Mouse (Mus musculus) thymus, postnatal 10 days (tissue): ENCODE measurements around the gene Taok3.
A peak's percentile ranks its signal among the peaks of the same experiment; 100 is the strongest.
"Not testable (repeated sequence)": the region's sequence is repeated elsewhere in the genome, so short reads cannot be mapped to it uniquely, and the experiment has no call there.

Experiments
- DNase-seq, 2 experiments: peaks; one replicate each; pipeline ENCODE4 v3.0.0; 2021; ENCODE audit warnings: low spot score in 2 of 2

Gene Taok3

DNA sequence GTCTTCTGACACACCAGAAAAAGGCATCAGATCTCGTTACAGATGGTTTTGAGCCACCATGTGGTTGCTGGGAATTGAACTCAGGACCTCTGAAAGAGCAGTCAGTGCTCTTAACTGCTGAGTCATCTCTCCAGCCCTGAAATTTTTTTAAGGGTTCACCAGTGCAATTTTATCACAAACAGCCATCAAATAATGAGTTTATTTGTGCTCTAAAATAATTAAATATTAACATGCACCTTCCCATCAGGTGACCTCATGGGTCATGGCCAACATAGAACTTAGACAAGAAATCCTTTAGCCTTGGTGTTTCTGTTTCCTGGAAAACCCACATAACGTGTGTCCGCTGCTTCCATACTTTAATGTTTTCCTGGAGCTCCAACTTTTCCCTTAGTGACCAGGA, 173.8 kb downstream of the Taok3 start:
- DNase-seq, result not testable (repeated sequence)

GRCm38 (mm10) chr5:117295011-117295410, 175.1 kb downstream of the Taok3 start:
- no peak for DNase-seq

- no peak for DNase-seq
Measured at GRCm38 (mm10) chr5:117302899-117303298, 183.0 kb downstream of the Taok3 start.

DNA sequence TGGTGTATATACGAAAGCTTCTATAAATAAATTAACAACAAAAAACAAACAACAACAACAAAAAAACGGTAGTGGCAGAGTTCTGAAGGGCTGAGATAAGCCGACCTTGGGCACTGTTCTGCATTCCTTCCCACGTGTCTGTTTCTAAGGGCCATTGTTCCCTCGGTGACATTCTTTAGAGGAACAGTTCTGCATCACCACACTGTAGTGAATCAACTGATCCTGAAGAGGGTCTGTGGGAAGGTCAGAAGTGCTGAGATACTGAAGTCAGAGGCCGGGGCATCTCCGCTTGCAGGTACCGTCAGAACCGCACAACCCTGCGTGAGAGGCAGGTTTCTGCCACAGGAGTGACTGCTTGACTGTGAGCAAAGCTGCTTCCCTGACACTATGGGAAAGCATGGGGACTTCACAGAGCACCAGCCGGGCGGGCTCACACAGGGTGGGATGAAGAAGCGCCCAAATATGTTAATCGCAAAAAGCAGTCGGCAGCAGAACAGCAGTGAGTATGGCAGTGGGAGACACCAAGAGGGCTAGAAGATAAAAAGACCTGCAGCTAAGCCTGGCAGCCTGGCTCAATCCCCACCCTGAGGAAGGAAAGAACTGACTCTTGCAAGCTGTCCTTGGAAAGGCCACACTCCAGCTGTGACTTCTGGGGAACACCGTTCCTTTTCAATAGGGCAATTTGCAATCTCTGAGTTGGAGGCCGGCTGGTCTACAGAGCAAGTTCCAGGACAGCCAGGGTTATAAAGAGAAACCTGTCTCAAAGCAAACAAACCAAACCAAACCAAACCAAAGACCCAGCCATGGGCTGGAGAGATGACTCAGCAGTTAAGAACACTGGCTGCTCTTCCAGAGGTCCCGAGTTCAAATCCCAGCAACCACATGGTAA, 184.0 kb downstream of the Taok3 start:
- no peak for DNase-seq

DNA sequence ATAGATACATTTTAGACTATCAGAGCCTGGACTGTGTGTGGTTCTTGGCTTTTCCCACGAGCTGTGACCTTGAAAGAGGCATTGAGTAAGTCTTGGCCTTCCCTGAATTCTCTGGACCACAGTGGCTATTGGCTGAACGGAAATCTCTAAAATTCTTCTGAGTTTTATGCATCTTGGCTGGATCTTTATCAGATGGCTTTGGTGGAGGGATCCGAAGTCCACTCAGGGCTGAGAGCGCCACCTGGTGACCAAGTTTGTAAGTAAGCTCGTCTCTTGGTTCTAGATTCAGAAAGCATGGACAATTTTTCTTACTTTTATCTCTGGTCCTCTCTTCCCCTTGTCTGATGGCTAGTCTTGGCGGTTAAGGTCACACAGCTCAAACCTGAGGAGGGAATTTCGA, 185.0 kb downstream of the Taok3 start:
- peak in 1 of 2 experiments; percentile 69 for DNase-seq

DNA sequence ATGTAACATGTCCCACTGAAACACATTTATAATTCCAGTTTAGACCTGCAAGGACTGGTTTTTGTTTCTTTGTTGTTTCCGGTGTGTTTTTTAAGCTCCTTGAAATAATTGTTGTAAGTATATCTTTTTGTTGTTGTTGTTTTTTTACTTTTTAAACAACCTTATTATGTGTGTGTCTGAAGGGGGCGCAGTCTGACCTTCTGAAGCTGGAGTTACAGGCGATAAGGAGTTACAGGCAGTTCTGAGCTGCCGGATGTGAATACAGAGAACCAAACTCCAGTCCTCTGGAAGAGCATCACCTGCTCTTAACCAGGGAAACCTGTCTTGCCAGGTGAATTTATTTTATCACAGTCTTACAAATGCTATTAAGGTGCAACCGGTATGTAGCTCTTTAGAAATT, 185.8 kb downstream of the Taok3 start:
- no peak for DNase-seq

DNA sequence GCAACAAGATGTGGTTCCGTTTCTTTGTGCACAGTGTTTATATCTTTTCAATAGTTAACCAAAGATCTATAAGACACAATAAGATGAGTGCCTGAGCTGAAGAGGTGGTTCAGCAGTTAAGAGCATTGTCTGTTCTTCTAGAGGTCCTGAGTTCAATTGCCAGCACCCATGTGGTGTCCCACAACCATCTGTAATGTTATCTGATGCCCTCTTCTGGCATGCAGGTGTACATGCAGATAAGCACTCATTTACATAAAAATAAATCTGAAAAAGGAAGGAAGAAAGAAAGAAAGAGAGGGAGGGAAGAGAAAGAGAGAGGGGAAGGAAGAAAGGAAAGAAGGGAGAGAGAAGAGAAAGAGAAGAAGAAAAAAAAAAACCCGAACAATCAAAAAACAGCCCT, 186.9 kb downstream of the Taok3 start:
- DNase-seq, result no peak

- peak; percentile 35 to 78 for DNase-seq
Measured at GRCm38 (mm10) chr5:117307699-117308098, 187.8 kb downstream of the Taok3 start.

DNA sequence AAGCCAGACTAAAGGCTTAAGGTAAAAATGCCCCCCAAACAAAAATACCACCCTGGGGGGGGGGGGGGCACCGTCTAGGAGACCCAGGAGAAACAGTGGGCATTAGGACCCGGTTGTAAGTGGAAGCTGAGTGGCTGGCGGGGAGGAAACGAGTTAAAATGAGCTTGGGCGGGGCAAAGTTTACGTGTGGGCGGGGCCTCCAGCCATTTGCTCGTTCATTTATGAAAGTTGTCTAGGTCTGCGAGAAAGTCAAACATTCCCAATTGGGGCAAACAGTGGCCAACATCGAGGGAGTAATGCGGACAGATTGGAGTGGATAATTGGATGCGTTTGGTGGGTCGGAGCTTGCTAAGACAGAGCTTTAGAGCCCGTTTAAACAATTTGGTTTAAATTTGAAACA, 193.5 kb downstream of the Taok3 start:
- no peak for DNase-seq

DNA sequence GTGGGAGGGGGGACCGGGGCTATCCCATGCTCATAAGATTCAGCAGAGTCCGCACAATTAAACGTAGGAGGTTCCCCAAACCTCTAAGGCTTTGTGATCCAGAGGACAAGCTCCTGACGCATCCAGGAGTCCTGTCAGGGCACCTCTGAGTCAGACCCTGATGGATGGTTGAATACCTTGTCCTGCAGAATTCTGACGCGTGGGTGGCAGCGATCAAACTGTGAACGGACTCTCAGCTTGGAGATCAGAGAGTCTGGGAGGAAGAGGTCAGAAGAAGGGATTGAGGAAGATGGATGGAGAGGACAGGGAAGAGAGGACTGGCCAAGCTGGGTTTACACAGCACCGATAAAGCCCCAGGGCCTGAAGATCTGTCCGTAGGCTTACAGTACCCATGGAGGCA, 194.0 kb downstream of the Taok3 start:
- no peak for DNase-seq

- DNase-seq, result no peak
Measured at GRCm38 (mm10) chr5:117314587-117315428, 194.9 kb downstream of the Taok3 start.

GRCm38 (mm10) chr5:117318741-117319629, 199.1 kb downstream of the Taok3 start, which contains the start of gene Vsig10:
Gene Vsig10 (plus strand): TSS chr5:117319083.
- peak in 1 of 2 experiments; percentile 8 for DNase-seq

DNA sequence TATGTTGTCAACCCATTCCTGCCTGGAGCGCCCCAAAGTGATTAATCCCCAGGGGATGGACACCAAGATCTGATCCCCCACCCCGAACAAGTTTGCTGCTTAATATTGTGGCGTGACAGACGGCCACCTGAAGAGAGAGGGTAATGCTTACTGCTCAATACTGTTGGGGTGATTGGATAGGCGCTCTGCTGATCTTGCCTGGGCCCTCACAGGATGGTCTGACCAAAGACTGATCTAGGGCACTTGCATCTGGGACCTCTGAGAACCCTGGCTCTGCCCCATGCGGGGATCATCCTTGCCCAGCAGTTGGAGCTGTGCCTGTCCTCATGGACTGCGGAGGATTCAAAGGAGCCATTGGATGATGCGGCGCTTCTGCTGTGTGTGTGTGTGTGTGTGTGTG, 203.8 kb downstream of the Taok3 start:
- no peak for DNase-seq
